Mouse (Mus musculus) cerebellum, adult 11-12 months (tissue): ENCODE data around the gene Hhat.
A peak's percentile ranks its signal among the peaks of the same experiment; 100 is the strongest.

Experiments
- DNase-seq: peaks from one replicate; pipeline ENCODE4 v3.0.0; 2022

Gene Hhat

DNA sequence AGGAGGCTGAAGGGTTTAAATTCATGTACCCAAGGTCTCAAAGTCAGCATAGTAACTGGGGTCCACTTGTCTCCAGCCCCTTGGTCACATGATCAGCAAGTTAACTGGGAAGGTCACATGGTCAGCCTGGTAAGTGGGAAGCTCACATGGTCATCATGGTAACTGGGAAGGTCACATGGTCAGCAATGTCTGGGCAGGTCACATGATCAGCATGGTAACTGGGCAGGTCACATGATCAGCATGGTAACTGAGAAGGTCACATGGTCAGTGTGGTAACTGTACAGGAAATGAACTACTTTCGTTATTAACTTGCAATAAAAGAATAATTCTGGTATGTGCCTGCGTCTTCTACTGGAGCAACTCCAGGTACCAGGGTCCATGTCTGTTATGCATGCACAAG lies 29.1 kb downstream of the Hhat start:
- DNase-seq, result no peak

DNA sequence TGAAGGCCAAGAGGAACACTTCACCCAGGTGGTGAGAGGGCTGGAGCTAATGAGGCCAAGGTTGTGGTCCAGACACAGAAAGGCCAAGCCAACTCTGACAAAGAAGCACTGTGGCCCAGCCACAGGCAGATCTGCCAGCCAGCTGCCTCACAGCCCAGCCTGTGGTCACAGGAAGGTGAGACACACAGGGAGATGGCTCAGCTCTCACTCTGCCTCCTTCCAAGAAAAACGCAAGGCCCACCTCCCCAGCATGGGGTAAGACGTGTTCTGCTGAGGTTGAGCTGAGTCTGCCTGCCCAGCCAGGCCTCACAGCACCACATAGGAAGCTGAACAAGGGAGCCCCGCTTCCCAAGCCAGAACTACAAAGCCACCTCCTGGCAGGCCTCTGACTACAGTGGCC lies 34.5 kb downstream of the Hhat start:
- peak; percentile 18 for DNase-seq

DNA sequence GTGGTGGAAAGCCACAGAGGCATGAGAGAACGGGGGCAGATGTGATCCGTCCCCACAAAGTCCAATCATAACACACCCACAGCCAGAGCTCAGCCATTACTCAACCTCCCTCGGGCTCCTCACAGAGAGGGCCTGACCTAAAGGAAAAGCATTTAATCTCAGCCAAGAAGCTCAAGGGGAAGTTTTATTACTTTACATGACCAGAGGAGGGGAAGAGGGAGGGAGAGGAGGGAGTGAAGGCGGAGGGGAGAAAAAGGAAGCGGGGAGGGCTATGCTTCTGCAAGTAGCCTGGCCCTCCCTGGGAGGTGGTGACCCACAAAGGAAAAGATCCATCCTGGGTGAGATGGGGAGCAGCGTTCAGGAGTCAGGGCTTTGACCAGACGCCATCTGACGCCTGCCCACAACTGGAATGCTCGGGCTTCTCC lies 35.0 kb downstream of the Hhat start:
- no peak for DNase-seq

DNA sequence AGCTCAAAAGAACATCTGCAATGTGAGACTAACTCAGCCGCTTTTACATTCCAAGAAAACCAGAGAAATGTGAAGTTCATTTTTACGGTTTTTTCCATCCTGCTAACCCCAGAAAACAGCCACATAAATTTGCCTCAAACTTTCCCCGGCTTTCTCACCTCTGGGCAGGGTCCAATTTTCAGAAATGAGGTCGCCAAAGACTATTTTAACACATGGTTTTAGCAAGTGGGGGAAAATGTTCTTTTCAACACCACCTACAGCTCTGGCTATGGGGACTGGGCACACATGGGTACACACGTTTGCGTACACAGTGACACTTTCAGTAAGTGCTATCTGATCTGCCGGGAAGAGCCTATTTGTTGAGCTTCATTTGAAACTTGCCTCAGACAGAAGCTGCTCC lies 40.5 kb downstream of the Hhat start:
- no peak for DNase-seq

DNA sequence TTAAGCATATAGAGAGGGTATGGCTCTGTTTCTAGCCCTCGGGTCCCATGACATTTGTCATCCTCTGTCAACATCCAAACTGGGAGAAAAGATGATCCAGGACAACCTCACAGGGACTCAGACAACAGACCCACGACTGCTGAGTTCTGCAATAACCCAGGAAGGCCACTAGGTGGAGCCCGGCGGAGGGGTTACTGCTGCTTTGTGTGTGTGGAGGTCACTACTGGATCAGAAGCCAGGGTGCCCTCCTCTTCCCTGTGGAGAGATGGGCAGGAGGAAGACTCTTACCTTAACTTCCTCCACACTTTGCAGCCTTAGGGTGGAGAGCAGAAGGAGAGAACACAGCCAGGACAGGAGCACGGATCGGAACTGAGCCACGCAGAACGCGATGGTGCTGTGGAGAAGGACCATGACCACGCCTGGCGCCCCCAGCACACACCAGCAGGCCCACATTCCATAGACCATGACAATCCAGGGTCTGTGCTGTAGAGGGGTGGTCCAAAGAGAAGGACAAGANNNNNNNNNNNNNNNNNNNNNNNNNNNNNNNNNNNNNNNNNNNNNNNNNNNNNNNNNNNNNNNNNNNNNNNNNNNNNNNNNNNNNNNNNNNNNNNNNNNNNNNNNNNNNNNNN lies 43.9 kb downstream of the Hhat start:
- DNase-seq, result peak; percentile 36

DNA sequence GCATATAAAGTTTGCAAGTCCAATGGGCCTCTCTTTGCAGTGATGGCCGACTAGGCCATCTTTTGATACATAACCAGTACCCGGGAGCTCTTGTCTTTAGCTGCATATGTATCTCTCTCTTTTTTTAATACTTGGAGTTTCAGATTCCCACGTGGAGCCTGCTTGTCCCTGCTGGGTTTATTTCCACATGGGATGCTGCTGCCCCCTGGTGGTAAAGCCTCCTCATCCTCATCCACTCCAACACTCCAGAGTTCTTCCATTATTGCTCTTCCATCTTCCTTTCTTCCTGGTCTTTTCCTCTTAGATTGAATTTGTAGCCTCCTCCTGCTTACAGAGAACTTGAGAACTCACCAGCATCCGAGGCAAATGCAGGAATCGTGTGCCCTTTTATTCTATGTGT lies 48.9 kb downstream of the Hhat start:
- DNase-seq, result peak; percentile 27

DNA sequence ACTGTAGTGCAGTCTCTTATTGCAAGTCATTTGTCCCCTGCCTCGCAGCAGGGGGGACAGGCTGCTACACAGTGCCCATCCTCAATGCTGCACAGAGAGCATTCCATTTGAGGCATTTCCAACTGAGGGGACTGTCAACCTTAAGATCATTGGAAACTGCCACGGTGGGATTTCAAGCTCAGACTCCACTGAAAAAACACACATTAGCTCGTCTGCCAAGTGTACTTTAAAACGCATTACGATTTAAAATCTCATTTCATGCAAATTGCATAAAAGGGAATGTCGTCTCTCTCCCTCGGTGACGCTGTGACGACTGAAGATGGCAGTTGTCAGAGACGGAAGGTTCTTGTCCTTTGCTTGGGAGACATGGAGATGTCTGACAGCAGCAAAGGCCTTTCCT lies 50.9 kb downstream of the Hhat start:
- no peak for DNase-seq

DNA sequence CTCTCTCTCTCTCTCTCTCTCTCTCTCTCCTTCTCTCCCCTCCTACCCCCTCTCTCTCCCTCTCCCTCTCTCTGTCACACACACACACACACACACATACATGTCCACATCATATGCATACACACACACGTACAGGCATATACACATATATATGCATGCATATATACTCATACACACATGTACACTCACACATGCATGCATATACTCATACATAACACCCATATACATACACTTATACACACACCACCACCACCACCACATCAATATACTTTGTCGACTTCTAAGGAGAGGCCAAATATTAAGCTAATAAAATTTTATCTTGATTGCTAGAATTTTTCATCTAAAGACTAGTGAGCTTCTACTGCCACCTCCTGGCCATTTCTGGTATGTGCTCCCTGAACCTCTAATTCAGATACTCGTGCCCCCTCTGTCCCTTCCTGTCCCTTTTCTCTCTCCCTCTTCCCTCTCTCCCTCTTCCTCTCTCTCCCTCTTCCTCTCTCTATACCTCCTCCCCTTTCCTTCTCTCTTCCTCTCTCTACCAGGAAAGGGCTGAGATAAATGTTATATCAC lies 59.2 kb downstream of the Hhat start:
- peak; percentile 18 for DNase-seq

DNA sequence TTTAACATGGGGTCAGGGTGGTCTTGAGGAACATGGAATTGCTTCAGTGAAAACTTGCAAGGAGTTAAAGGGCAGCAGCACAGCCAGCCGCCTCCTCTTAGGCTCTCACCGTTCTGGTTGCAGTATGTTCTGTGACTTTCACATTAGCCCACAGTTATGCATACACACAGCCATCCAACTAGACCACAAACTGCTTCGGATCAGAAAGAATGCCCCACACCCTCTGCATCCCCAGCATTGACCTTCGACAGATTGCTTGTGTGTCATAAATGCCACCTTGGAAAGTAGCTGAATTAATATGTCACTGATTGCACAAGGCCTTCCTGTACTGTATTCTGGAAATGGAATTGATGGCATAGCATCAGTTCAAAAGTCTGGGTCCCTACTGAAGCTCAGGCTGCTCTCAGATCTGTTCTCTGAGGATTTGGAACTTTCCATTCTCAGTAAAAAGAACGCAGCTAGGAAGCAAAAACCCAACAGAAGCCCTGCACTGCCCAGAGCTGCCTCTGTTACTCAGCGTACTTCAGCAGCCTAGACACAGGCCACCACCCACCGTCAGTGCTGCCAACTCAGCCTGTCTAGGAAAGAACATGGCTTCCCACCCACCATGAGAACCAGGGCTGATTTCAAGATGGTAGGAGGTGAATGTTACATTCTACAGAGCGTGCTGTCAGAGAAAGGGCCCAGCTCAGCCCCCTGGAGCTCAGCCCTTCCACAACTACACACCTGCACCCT lies 70.5 kb downstream of the Hhat start:
- DNase-seq, result no peak

DNA sequence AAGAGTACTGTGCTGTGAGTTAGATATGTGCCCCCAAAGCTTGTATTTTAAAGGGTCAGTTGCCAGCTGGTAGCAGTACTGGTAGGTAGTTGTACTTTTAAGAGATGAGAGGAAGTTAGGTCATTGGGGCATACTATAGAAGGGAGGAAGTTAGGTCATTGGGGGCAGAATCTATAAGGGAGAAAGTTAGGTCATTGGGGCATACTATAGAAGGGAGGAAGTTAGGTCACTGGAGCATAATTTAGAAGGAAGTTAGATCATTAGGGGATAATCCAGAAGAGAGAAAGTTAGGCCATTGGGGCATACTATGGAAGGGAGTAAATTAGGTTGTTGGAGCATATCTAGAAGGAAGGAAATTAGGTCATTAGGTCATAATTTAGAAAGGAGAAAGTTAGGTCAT lies 71.9 kb downstream of the Hhat start:
- DNase-seq, result no peak

DNA sequence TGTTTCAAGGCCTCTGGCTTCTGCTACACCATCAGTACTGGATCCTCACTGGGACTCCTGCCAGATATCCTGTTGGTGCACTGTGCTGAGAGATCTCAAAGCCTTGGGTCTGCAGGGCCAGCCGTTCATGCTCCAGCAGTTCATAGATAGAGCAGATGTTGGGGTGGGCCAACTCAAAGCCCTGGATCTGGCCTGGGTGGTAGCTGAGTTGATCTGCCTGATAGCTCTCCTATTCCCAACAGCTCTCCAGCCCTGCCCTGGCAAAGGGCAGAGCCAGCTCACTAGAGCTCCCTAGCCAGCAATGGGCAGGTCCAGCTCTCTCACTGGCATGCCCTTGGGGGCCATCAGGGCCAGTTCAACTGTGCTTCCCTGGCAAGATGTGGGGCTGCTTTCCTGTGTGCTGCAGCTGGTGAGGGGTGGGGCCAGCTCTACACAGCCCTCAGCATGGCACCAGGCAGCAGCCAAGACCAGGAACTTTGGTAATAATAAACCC lies 74.6 kb downstream of the Hhat start:
- no peak for DNase-seq

DNA sequence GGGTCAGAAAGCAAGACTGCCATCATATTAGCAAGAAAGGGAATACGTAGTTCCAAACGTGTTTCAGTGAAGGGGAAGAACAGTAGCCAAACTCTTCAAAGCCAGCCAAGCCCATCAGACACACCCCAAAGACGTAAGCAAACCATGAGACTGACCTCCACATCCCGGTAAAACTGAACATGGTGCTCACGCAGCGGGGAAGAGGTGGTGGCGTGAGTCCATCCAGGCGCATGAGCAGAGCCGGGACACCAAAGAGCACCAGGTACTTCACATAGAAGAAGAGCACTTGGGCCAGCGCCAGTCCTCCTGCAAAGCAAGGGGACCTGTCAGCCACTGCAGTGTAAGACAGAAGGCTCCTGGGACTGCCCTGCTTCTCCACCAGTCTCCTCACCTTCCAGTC lies 77.4 kb downstream of the Hhat start:
- DNase-seq, result no peak

DNA sequence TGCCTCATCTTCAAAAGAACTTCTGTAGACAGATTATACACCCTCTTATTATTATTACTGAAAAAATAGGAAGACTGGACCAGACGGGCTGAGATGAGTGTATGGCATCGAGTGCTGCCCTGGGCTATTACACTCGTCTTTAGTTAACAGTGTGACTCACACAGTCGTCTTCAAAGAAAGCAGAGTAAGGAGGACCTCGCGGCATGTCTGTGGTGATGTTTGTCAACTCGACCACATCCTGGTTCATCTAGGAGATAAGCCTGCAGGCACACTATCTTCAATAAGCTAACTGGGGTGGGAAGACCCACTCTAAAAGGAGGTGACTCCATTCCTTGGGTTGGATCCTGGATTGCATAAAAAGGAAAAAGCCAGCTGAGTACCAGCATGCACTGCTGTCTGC lies 78.0 kb downstream of the Hhat start:
- no peak for DNase-seq

DNA sequence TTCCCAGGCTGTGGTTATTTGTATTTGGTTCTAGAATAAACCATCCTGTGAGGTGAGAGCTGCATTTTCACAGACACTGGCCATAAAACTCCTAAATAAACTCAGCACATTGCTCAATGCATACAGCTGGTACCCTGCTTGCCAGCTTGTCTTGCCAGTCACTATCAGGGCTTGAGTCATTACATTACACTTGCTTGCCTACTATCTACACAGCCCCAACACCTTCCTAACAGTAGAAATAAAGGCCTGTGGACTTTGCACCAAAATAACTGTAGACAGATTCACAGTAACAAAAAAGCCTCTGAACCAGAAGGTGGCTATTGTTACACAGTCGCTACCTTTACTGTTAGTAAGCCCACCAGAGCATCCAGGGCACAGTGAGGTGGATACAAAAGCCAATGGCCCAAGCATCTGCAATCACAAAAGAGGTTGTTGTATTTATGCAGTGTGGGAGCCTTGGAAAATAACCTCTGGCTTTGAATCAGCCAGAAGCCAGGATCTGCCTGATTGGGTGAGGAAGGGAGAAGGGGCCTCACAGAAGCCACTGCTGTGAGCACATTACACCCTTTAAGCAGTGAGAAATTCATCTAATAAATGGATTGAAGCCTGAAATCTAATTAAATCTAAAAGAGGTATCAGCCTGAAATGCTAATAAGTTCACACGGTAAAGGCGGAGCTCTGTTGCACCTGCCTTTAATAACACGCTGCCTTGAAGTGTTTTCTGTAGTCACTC lies 88.6 kb downstream of the Hhat start:
- no peak for DNase-seq

DNA sequence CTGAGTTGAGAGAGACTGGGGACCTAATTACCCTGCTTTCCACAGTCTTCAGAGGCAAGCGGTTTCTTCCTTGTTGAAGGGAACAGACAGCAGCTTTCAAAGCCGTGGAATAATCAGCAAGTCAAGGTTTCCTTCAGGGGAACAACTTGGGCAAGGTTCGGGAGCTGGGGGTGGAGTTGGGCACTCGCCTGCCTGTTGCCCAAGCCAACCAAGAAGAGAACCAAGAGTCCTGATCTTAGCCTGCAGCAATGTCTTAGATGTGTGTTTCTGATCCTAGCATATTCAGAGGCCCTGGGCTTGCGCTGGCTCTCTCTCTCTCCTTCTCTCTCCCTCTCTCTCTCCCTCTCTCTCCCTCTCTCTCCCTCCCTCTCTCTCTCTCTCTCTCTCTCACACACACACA lies 93.8 kb downstream of the Hhat start:
- no peak for DNase-seq

DNA sequence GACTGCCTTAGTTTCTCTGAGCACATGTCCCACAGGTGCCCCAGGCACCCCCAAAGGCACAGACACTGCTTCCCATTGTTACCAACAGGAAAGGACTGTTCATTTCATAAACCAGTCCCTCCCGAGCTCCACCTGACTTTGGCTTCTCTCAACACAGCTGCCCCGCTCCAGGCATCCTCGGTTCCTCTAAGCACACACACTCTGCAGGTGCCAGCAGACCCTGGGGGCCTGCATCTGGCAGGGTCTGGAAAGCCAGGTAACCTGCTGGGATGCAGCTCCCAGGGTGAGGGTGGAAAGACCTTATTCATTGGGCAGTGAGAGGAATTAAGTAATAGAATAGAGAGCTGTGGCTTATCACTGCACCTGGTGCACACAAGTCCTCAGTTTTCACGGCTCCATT lies 107.4 kb downstream of the Hhat start:
- no peak for DNase-seq

DNA sequence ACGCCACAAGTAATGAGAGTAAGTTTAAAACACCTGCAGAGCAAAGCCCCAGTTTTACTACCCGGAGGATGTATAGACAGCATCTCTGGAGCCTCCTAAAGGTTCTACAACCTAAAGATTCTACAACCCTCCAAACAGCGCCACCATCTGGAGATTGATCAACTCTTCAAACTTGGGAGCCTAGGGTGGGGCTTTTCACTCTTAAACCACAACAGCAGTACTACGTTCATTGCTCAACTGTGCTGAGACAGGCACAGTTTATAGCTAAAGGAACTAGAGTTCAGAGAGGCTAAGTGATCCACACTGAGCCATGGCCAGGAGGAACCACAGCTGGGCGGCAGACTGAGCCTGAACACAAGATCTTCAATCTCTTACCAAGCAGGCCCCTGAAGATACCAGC lies 107.9 kb downstream of the Hhat start:
- no peak for DNase-seq

DNA sequence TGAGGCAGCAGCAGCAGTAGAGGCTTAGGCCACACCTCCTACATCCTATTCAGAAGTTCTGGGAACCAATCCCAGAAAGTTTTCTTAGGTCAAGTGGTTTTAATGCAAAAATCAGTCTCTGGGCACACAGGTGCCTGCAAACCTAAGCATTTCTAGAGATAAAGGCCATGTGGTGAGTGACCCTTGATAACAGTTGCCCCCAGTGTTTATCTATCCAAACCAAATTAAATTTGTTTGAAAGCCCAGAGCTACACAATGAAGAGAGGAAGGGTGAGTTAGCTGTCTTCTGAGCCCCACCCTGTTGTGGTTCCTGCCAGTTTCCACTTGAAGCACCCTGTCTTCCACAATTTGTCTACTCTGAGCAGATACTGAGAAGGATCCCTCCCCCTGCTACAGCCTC lies 109.4 kb downstream of the Hhat start:
- no peak for DNase-seq

DNA sequence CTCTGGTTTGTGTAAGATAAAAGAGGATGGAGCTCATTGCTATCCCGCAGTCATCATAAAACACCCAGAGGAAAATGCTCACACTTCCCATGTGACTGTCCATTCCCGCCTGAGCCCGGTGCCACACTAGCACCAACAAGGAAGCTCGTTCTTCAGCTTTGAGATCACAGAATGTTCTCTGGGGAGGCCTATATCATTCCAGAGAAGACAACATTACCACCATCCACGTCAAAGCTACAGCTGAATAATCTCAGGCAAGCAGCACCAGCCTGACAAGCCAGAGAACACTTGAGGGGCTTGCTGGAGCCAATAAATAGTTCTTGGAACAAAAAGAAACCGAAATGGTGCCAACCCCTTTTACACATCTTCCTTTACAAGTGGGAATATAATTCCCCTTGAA lies 113.6 kb downstream of the Hhat start:
- no peak for DNase-seq

DNA sequence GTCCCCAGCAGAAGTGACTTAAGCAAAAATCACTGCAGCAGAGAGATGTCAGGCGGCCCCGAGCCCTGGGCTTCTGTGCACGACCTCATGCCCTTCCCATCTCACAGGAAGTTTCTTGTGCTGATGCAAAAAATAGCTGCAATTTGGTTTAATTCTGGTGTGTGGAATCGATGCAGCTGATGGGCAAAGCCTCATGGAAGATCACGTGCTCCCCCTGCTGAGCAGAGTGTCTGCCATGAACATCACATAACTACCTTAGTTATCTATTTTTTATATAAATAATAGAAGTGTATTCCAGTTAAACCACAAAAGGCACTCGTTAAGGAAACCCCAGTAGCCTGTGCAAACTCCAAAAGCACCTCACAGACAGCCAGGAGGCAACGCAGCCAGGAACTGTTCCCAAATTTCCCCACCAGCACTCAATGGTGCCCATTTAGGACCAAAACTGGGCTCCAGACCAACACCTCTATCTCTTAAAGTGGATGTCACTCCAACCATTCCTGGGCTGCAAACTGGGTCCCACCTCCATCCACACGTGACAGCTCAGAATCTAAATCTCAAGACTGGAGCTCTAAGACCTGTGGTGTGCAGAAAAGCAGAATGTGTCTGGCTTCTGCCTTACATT lies 118.9 kb downstream of the Hhat start:
- DNase-seq, result no peak

DNA sequence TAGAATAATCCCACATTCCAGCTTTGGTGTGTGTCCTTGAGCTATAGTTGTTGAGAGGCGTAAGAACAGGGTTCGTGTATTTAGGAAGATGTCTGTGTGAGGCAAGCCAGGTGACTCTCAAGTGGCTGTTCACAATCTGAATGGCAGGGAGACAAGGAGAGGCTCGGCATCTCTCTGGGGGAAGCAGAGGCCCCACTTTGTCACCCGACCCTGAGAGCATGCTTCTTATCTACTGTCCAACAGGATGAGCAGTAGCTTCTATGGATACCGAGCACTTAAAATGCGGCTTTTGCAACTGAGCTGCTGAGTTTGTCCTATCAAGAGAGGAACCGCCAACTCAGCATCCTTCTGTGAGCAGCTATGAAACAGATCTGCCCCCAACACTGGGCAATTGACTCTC lies 120.4 kb downstream of the Hhat start:
- no peak for DNase-seq

DNA sequence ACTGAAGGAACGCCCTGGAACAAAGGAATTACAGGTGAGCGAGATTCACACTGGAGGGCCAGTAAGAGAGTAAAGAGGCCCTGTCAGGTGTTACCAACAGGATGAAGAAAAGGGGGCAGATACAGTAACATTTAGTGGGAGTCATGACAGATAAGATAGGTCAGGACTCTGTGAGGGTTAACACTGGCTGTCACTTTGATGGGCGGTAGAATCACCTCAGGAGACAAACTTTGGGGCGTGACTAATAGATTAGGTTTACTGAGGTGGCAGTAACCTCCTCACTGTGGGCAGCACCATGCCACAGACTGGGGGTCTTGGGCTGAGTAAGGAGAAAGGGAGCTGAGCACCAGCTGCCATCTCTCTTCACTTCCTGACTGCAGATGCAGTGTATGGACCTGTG lies 121.0 kb downstream of the Hhat start:
- DNase-seq, result no peak

DNA sequence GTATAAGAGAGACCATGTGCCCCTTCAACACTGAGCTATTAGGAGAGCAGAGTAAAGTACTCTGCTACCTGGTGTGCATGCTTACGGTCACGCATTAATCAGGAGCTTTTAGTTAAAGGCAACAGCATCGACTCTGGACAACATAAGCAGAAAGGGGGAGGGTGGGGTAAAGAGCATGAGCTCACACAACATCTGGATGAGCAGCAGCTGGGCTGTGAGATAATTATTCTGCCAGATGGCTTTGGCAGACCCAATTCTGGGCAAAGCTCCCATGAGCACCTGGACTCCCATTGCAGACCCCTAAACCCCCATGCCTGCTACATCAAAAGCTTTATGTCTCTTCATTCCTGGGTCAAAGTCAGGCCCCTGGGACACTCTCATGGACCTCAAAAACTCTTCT lies 121.8 kb downstream of the Hhat start:
- no peak for DNase-seq
